Mouse (Mus musculus): Measurements from ENCODE around the gene Tec. TPM values are rescaled to one million over a fixed set of nuclear protein-coding genes. Genes with fewer than 3 reads are reported as not detected.

The Tec gene
- polyA plus RNA-seq, 1 experiment from 2014 or later: 5.2 TPM

GRCm38 (mm10) chr5:72706095-72706494 lies 162.2 kb downstream of the Tec start:
- Histone ChIP-seq H3K36me3 (ENCODE audit: control insufficient read depth, insufficient read depth) (no peaks in the 10 kb centered on the region), H3K4me1 (ENCODE audit: control insufficient read depth, low read depth, low read length) (no peaks in the 10 kb centered on the region), H3K9me3 (replicated peaks; ENCODE audit: control insufficient read depth, low read length) (no peaks in the 10 kb centered on the region), H3K4me2 (ENCODE audit: low read depth, low read length) (no peak overlapping the region), H3K9ac (ENCODE audit: low read depth, low read length) (no peak overlapping the region), H3K27ac (ENCODE audit: low read length) (no peak overlapping the region), H3K27me3 (ENCODE audit: control insufficient read depth, insufficient read depth, low read depth, low read length) (no peaks in the 10 kb centered on the region), H3K4me3 (ENCODE audit: low read depth, low read length) (no peak overlapping the region)
- 56% methylated on average over 10 of the region's 10 CpGs for WGBS (ENCODE audit: insufficient replicate concordance)
- no peak for ATAC-seq (ENCODE audit: low read depth)

Other genes with a start within 250 kb of the Tec start
- not detected in 2 replicates for gene Cnga1, start 224.2 kb downstream of the Tec start, polyA plus RNA-seq (2015; fragmentation: Nextera tagmentation; extraction: Ambion mirVana)
- 40.1 and 51.0 TPM in 2 replicates for gene Nipal1, start 220.7 kb downstream of the Tec start, polyA plus RNA-seq (2015; fragmentation: Nextera tagmentation; extraction: Ambion mirVana)
- 0.09 and 0.13 TPM in 2 replicates for gene Txk, start 115.7 kb downstream of the Tec start, polyA plus RNA-seq (2015; fragmentation: Nextera tagmentation; extraction: Ambion mirVana)
- gene Slain2, start 45.8 kb upstream of the Tec start, polyA plus RNA-seq (2015; fragmentation: Nextera tagmentation; extraction: Ambion mirVana): 3.2 TPM in 2 replicates
- not detected in 2 replicates for gene Gm10135, start 106.2 kb upstream of the Tec start, polyA plus RNA-seq (2015; fragmentation: Nextera tagmentation; extraction: Ambion mirVana)
- gene Slc10a4, start 138.4 kb upstream of the Tec start, polyA plus RNA-seq (2015; fragmentation: Nextera tagmentation; extraction: Ambion mirVana): 0.09 TPM in 1 of 2 replicates, not detected in the other